Mouse (Mus musculus): ENCODE data around the gene Vmn2r3.
"Not testable (repeated sequence)": the region's sequence is repeated elsewhere in the genome, so short reads cannot be mapped to it uniquely, and the experiment has no call there.

DNA sequence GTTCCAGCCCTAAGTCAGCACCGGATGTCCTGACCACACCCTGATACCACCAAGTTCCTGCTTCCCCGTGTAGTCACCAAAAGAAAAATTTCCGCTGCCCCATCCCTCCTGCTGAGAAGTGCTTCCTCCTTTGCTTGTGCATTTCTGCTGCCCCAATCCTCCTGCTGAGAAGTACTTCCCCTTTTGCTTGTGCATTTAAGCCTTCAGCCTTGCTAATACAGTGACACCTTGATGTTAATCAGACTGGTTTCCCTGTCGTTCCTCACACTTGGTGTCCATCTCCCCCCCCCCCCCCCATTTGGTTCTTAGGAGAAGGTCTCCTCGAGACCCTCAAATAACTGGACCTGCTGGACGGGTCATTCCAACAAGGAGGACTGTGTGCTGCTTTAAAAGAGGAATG lies 39.0 kb downstream of the Vmn2r3 start:
- TF ChIP-seq CTCF (IDR thresholded peaks at IDR 0.05; ENCODE audit: extremely low read depth, insufficient read length, insufficient replicate concordance, low read depth, low read length); POLR2A (IDR thresholded peaks at IDR 0.05; ENCODE audit: low read depth, low read length): not testable (repeated sequence)
